Mouse (Mus musculus) MEL (cell line): ENCODE measurements around the gene Fam13c.

ENCODE experiments used
- CHD1 ChIP-seq: IDR thresholded peaks from 2 replicates; pipeline ENCODE4 v1.6.1; 2012; ENCODE audit warnings: low read depth, mild to moderate bottlenecking, inconsistent platforms, low read length, improper control_type of control experiment
- CTCF ChIP-seq, 3 experiments: IDR thresholded peaks in 2 of 3; conservative IDR thresholded peaks in 1 of 3; 2 replicates each; pipeline ENCODE4 v1.5.1; 2011 to 2012; ENCODE audit warnings: low read length in 3 of 3, low read depth in 2 of 3, mild to moderate bottlenecking in 2 of 3, improper control_type of control experiment in 1 of 3, inconsistent platforms in 1 of 3, mixed read lengths in 1 of 3, moderate library complexity in 1 of 3; ENCODE audit not compliant: control insufficient read depth in 1 of 3, insufficient read depth in 1 of 3, poor library complexity in 1 of 3, severe bottlenecking in 1 of 3
- GATA1 ChIP-seq: IDR thresholded peaks from 2 replicates; pipeline ENCODE4 v1.6.1; 2011; ENCODE audit warnings: low read depth, low read length, improper control_type of control experiment
- JUND ChIP-seq: IDR thresholded peaks from 2 replicates; pipeline ENCODE4 v1.6.1; 2011; ENCODE audit warnings: low read depth, mild to moderate bottlenecking, improper control_type of control experiment, low read length
- POLR2A ChIP-seq, 2 experiments: IDR thresholded peaks; 2 replicates each; pipeline ENCODE4 v1.6.1; 2011 to 2012; ENCODE audit warnings: low read length in 2 of 2, mild to moderate bottlenecking in 2 of 2, control low read depth in 1 of 2, improper control_type of control experiment in 1 of 2, low read depth in 1 of 2, moderate library complexity in 1 of 2; ENCODE audit not compliant: control insufficient read depth in 1 of 2, insufficient read depth in 1 of 2, poor library complexity in 1 of 2
- RCOR1 ChIP-seq: IDR thresholded peaks from 2 replicates; pipeline ENCODE4 v1.6.1; 2012; ENCODE audit warnings: low read depth, mild to moderate bottlenecking, inconsistent platforms, low read length, improper control_type of control experiment

- TF ChIP-seq CTCF (IDR thresholded peaks at IDR 0.05 in 2 of 3, conservative IDR thresholded peaks at IDR 0.05 in 1 of 3; ENCODE audit: control insufficient read depth in 1 of 3, insufficient read depth in 1 of 3, low read depth in 2 of 3, low read length in 3 of 3, poor library complexity in 1 of 3, severe bottlenecking in 1 of 3) (no peak), POLR2A (IDR thresholded peaks at IDR 0.05; ENCODE audit: control insufficient read depth in 1 of 2, insufficient read depth in 1 of 2, low read depth in 1 of 2, low read length in 2 of 2, poor library complexity in 1 of 2) (no peak), RCOR1 (no peak), JUND (no peak), GATA1 (no peak), CHD1 (no peak)
Observed at GRCm38 (mm10) chr10:70426373-70426772, 13.9 kb upstream of the Fam13c start.
